Mouse (Mus musculus): Measurements from ENCODE around the gene Surf4. TPM values are rescaled to one million over a fixed set of nuclear protein-coding genes. Genes with fewer than 3 reads are reported as not detected.

Surf4 gene
- polyA plus RNA-seq, 1 experiment from 2014 or later, result 112 TPM

DNA sequence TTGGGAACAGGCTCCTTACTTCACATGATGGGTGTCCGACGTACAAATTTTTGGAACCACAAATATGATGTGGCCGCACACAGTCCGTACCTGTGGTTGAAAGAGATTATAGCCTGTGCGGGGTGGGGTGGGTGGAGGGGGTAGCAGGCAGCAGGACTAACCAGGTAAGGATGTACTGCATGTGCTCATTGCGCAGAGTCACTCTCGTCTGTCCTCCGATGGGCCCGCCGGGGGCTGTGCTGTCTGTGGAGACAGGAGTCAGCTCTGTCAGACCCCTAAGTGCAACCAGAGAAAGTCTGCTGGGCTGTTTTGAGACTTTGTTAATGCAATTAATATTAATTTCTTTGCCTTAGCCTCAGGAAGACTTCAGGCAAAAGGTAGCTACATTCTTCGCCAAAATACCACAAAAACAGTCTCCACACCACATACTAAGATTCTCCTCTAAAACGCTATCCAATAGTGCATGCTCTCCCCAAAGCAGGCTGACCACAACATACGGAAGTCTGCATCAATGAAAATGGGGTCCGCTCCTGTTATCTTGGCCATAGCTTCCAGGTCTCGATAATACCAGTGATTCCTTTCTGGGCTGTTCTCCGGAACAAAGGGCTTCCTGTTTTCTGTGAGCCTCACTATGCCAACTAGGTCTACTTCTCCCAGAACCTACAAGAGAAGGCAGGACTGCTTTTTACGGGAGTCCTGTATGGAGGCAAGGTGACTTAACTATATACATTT, 20.1 kb downstream of the Surf4 start:
- 70% methylated on average over 17 of the region's 17 CpGs for WGBS (ENCODE audit: insufficient replicate concordance)

DNA sequence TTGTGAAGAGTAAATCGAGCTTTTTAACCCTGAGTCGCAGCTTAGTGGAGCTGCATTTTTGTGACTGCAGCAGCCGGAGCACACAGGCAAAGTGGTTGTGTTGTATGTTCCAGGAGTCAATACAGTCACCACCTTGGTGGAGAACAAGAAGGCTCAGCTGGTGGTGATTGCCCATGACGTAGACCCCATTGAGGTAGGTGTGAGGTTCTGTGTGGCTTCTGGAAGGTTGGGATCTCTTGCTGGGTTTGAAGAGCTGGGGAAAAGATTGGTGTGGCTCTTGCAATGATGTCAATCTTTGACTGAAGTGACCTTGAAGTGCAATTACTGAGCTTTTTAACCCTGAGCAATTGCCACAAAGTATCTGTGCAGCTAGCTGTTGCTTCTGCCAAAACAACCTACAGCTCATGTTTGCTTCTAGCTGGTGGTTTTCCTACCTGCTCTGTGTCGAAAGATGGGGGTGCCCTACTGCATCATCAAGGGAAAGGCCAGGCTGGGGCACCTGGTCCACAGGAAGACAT, 21.4 kb downstream of the Surf4 start:
- Histone ChIP-seq H3K36me3 (replicated peaks; ENCODE audit: insufficient read depth, low read length) (peaks cover 41% of the 10 kb centered on the region), H3K9ac (replicated peaks) (peak overlapping the region; percentile 97), H3K4me1 (ENCODE audit: insufficient read depth) (peaks cover 38% of the 10 kb centered on the region), H3K9me3 (ENCODE audit: low read length) (no peaks in the 10 kb centered on the region), H3K4me2 (ENCODE audit: low read depth, low read length) (peak overlapping the region; percentile 96), H3K4me3 (ENCODE audit: low read depth, low read length) (peak overlapping the region; percentile 69), H3K27me3 (ENCODE audit: insufficient read depth, low read length) (no peaks in the 10 kb centered on the region), H3K27ac (ENCODE audit: low read depth) (0 out of 2 replicates have a peak overlapping the region, but pooled peaks have one; percentile 8)
- ATAC-seq (no peak), DNase-seq (no peak)
- WGBS (ENCODE audit: insufficient replicate concordance), result 61% methylated on average over 5 of the region's 5 CpGs
- no peak for TF ChIP-seq EP300 (IDR thresholded peaks at IDR 0.05; ENCODE audit: low read depth)
- TF ChIP-seq CTCF (IDR thresholded peaks at IDR 0.05; ENCODE audit: low read depth), result no peak

More for the DNA sequence above, 20.1 kb downstream of the Surf4 start:
- Histone ChIP-seq H3K4me1 (ENCODE audit: insufficient read depth) (peaks cover 42% of the 10 kb centered on the region), H3K9me3 (ENCODE audit: low read length) (no peaks in the 10 kb centered on the region), H3K36me3 (replicated peaks; ENCODE audit: insufficient read depth, low read length) (peaks cover 39% of the 10 kb centered on the region), H3K27me3 (ENCODE audit: insufficient read depth, low read length) (no peaks in the 10 kb centered on the region), H3K9ac (replicated peaks) (peak overlapping the region; percentile 7; the same call in 1 of the 2 replicates), H3K4me2 (ENCODE audit: low read depth, low read length) (0 out of 2 replicates have a peak overlapping the region, but pooled peaks have one; percentile 13), H3K27ac (ENCODE audit: low read depth) (0 out of 2 replicates have a peak overlapping the region, but pooled peaks have one; percentile 16), H3K4me3 (ENCODE audit: low read depth, low read length) (no peak overlapping the region)
- no peak for TF ChIP-seq EP300 (IDR thresholded peaks at IDR 0.05; ENCODE audit: low read depth)
- TF ChIP-seq CTCF (IDR thresholded peaks at IDR 0.05; ENCODE audit: low read depth), result no peak
- DNase-seq, result no peak
- no peak for ATAC-seq

DNA sequence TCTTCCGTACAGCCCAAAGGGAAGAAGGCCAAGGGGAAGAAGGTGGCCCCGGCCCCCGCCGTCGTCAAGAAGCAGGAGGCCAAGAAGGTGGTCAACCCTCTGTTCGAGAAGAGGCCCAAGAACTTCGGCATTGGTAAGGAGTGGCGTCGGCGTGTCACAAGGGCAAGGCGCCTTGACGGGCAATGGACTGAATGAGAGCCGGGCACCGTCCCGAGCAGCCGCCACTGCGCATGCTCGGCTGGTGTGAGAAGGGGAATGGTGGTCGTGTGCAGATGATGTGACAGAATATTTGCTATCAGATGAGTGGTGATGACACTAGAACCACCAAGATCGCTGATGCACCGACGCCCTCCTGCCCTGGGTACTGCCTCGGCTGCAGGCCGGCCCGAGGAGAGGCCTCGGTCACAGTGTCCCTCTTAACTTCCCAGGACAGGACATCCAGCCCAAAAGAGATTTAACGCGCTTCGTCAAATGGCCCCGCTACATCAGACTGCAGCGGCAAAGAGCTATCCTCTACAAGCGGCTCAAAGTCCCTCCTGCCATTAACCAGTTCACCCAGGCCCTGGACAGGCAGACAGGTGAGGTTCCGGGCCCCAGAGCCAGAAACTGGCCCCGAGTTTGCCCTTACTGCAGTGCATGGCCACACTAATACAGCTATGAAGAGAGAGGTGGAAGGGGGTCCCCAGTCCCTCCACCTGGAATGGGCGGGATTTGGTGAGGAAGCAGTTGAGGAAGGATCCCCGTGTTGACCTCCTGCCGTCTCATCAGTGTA, 22.5 kb downstream of the Surf4 start:
- under 1% methylated on average over 36 of the region's 37 CpGs for whole genome bisulfite sequencing (ENCODE audit: insufficient replicate concordance)
- peak; percentile 54 for ATAC-seq

DNA sequence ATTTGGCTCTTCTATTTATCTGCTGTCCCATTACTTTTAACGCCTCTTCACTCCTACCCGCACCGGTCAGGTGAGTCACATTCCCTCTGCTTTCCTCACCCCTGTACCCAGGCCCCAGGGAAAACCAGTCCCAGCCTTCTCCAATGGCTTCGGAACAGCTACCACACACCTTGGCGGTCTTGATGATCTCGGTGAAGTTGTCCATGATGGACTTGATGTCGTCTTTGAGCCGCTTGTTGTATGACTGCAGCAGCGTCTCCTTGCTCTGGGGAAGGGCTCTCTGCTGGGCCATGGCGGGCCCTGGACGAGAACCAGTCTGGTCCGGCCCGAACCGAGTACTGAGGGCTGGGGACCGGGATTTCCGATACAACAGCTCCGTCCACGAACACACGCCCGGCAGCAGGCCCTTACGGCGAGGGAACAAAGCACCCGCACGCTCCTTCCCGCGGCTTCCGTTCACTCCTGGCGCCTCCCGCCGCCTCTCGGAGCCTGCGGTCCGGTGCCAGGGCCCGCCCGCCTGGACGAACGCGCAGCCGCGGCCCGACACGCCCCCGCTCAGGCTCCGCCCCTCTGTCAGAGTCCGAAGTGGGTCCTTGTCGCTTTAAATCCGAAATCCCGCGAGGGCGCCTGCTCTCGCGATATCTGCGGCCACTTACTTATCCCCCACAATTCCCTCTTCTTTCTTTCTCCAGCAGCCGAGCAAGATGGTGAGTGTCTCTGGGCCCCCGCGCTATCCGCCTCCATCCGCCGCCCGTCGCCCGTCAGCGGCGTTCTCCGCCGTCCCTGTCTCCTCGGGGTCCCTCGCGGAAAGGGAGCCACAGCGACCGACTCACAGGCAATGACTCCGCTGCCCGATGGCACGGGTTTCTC, 23.4 kb downstream of the Surf4 start, which contains the start of the genes Med22 and Rpl7a:
Gene Med22 (minus strand): TSS at position 554 of the 870 bp plus-strand sequence.
Gene Rpl7a (plus strand): TSS at position 641 of the 870 bp plus-strand sequence.
- peaks cover 26% of the 10 kb centered on the region for H3K4me1 ChIP-seq (ENCODE audit: insufficient read depth)
- peak; percentile 93 for ATAC-seq
- WGBS (ENCODE audit: insufficient replicate concordance), result under 1% methylated on average over 55 of the region's 74 CpGs

More for the DNA sequence above, 22.5 kb downstream of the Surf4 start:
- H3K4me1 ChIP-seq (ENCODE audit: insufficient read depth), result peaks cover 31% of the 10 kb centered on the region
- no peaks in the 10 kb centered on the region for H3K27me3 ChIP-seq (ENCODE audit: insufficient read depth, low read length)
- H3K4me3 ChIP-seq (ENCODE audit: low read depth, low read length), result peak overlapping the region; percentile 69
- peaks cover 50% of the 10 kb centered on the region for H3K36me3 ChIP-seq (replicated peaks; ENCODE audit: insufficient read depth, low read length)
- peak overlapping the region; percentile 96 for H3K4me2 ChIP-seq (ENCODE audit: low read depth, low read length)
- H3K27ac ChIP-seq (ENCODE audit: low read depth), result peak overlapping the region; percentile 95
- peak; percentile 79 for DNase-seq
- TF ChIP-seq EP300 (IDR thresholded peaks at IDR 0.05; ENCODE audit: low read depth), result no peak
- TF ChIP-seq CTCF (IDR thresholded peaks at IDR 0.05; ENCODE audit: low read depth), result no peak
- peak overlapping the region; percentile 97 for H3K9ac ChIP-seq (replicated peaks)
- H3K9me3 ChIP-seq (ENCODE audit: low read length), result no peaks in the 10 kb centered on the region

DNA sequence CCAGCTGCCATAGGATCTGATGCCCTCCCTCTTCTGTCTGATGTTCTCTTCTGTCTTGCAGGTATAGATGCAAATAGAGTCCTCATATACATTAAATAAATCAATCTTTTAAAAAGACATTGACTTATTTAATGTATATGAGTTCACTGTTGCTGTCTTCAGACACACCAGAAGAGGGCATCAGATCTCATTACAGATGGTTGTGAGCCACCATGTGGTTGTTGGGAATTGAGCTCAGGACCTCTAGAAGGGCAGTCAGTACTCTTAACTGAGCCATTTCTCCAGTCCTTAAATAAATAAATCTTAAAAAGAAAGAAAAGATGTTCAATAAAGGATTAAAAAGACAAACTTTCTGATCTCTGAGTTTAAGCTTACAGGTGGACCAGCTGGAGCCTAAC, 24.3 kb downstream of the Surf4 start:
- Histone ChIP-seq H3K27me3 (ENCODE audit: insufficient read depth, low read length) (no peaks in the 10 kb centered on the region), H3K9me3 (ENCODE audit: low read length) (no peaks in the 10 kb centered on the region), H3K4me2 (ENCODE audit: low read depth, low read length) (peak overlapping the region; percentile 75), H3K27ac (ENCODE audit: low read depth) (peak overlapping the region; percentile 95), H3K36me3 (replicated peaks; ENCODE audit: insufficient read depth, low read length) (peaks cover 56% of the 10 kb centered on the region), H3K9ac (replicated peaks) (peak overlapping the region; percentile 79), H3K4me3 (ENCODE audit: low read depth, low read length) (peak overlapping the region; percentile 69), H3K4me1 (ENCODE audit: insufficient read depth) (peaks cover 18% of the 10 kb centered on the region)
- TF ChIP-seq CTCF (IDR thresholded peaks at IDR 0.05; ENCODE audit: low read depth) (peak; percentile 28; the same call in 1 of the 2 replicates), EP300 (IDR thresholded peaks at IDR 0.05; ENCODE audit: low read depth) (no peak)
- DNase-seq, result no peak
- ATAC-seq, result no peak

More for the DNA sequence above, 23.4 kb downstream of the Surf4 start, which contains the start of the genes Med22 and Rpl7a:
- Histone ChIP-seq H3K4me3 (ENCODE audit: low read depth, low read length) (peak within 1 kb of the TSS; percentile 69), H3K27ac (ENCODE audit: low read depth) (peak within 1 kb of the TSS; percentile 95), H3K36me3 (replicated peaks; ENCODE audit: insufficient read depth, low read length) (peaks cover 57% of the 10 kb centered on the region), H3K9me3 (ENCODE audit: low read length) (no peaks in the 10 kb centered on the region), H3K4me2 (ENCODE audit: low read depth, low read length) (peak within 1 kb of the TSS; percentile 96), H3K9ac (replicated peaks) (peak within 1 kb of the TSS; percentile 97), H3K27me3 (ENCODE audit: insufficient read depth, low read length) (no peaks in the 10 kb centered on the region)
- TF ChIP-seq CTCF (IDR thresholded peaks at IDR 0.05; ENCODE audit: low read depth) (no peak), EP300 (IDR thresholded peaks at IDR 0.05; ENCODE audit: low read depth) (peak; percentile 89)
- DNase-seq, result peak; percentile 100
